Mouse (Mus musculus) liver, adult 2 months (tissue): Measurements from ENCODE around the gene Gm9936. TPM values are rescaled to one million over a fixed set of nuclear protein-coding genes. Genes with fewer than 3 reads are reported as not detected.
"Not testable (repeated sequence)": the region's sequence is repeated elsewhere in the genome, so short reads cannot be mapped to it uniquely, and the experiment has no call there.

ENCODE experiments used
- DNase-seq: peaks from one replicate; pipeline ENCODE4 v3.0.0-alpha.2; 2011; ENCODE audit warnings: low read depth, low spot score; ENCODE audit errors: extremely low read depth
- H3K27ac ChIP-seq: fragments of 200-500 bp; replicated peaks from 2 replicates; pipeline ENCODE4 v1.5.1; 2012; ENCODE audit warnings: low read depth, mild to moderate bottlenecking, control low read depth, inconsistent platforms, low read length; ENCODE audit not compliant: insufficient read depth
- H3K27me3 ChIP-seq: fragments of 200-500 bp; 2 replicates; pipeline ENCODE4 v1.6.1; 2012; ENCODE audit warnings: mild to moderate bottlenecking, moderate library complexity, low read length, inconsistent platforms; ENCODE audit not compliant: control insufficient read depth, insufficient read depth
- H3K36me3 ChIP-seq: fragments of 200-500 bp; 2 replicates; pipeline ENCODE4 v1.6.1; 2012; ENCODE audit warnings: low read length, inconsistent platforms; ENCODE audit not compliant: control insufficient read depth, insufficient read depth
- H3K4me1 ChIP-seq: fragments of 200-500 bp; 2 replicates; pipeline ENCODE4 v1.6.1; 2011; ENCODE audit warnings: low read length; ENCODE audit not compliant: control insufficient read depth, insufficient read depth
- H3K4me3 ChIP-seq: fragments of 200-500 bp; 2 replicates; pipeline ENCODE4 v1.5.1; 2011; ENCODE audit warnings: low read depth, mild to moderate bottlenecking, control low read depth, low read length, moderate library complexity; ENCODE audit not compliant: insufficient read depth
- H3K79me2 ChIP-seq: fragments of 200-500 bp; 2 replicates; pipeline ENCODE4 v1.6.1; 2012; ENCODE audit warnings: inconsistent platforms, mild to moderate bottlenecking, low read length, moderate library complexity; ENCODE audit not compliant: control insufficient read depth, insufficient read depth
- H3K9ac ChIP-seq: fragments of 200-500 bp; 2 replicates; pipeline ENCODE4 v1.6.1; 2012; ENCODE audit warnings: low read depth, mild to moderate bottlenecking, control low read depth, inconsistent platforms, low read length
- CTCF ChIP-seq: fragments of 200-500 bp; IDR thresholded peaks from 2 replicates; pipeline ENCODE4 v1.5.1; 2011; ENCODE audit warnings: low read depth, low read length, control low read depth
- POLR2A ChIP-seq: fragments of 200-500 bp; IDR thresholded peaks from 2 replicates; pipeline ENCODE4 v1.6.1; 2011; ENCODE audit warnings: low read length, control low read depth; ENCODE audit not compliant: insufficient read depth; ENCODE audit errors: extremely low read depth
- WGBS: fragments of 180-500 bp; shearing (Covaris S2); methylation state at CpG from one replicate; pipeline ENCODE4 v1.1.7; 2018; 5-methylcytosine and 5-hydroxymethylcytosine counted together
- polyA plus RNA-seq: library from polyadenylated mRNA; depleted of rRNA; stranded (reverse); fragments of >200 nt; gene quantifications from 2 replicates; pipeline ENCODE4 v1.2.3, GENCODE M21; 2012
- total RNA-seq: library from RNA; depleted of rRNA; stranded (reverse); fragments of >200 nt; gene quantifications from 2 replicates; pipeline ENCODE4 v1.2.3, GENCODE M21; 2014

Gene Gm9936
- total and polyA plus RNA-seq, 2 experiments, result not detected

GRCm38 (mm10) chr5:114851565-114852236, 6.8 kb downstream of the Gm9936 start:
- 85% methylated on average over 20 of the region's 20 CpGs for WGBS
- DNase-seq, result no peak
- H3K36me3 ChIP-seq, result no peaks in the 10 kb centered on the region

GRCm38 (mm10) chr5:114844371-114844770, 14.1 kb downstream of the Gm9936 start:
- not testable (repeated sequence) for DNase-seq, H3K4me3 ChIP-seq, H3K27me3 ChIP-seq, H3K36me3 ChIP-seq, H3K27ac ChIP-seq, H3K9ac ChIP-seq, H3K4me1 ChIP-seq, H3K79me2 ChIP-seq
- 94% methylated on average over 2 of the region's 2 CpGs for WGBS

More at GRCm38 (mm10) chr5:114851565-114852236, 6.8 kb downstream of the Gm9936 start:
- Histone ChIP-seq H3K27ac (no peak overlapping the region), H3K79me2 (no peaks in the 10 kb centered on the region), H3K4me1 (no peaks in the 10 kb centered on the region), H3K27me3 (no peaks in the 10 kb centered on the region), H3K4me3 (no peak overlapping the region), H3K9ac (no peak overlapping the region)
- TF ChIP-seq POLR2A, result no peak
- no peak for TF ChIP-seq CTCF

GRCm38 (mm10) chr5:114842674-114843073, 15.8 kb downstream of the Gm9936 start:
- H3K27ac ChIP-seq, result no peak overlapping the region
- H3K79me2 ChIP-seq, result no peaks in the 10 kb centered on the region
- TF ChIP-seq POLR2A, result no peak
- TF ChIP-seq CTCF, result no peak
- H3K27me3 ChIP-seq, result no peaks in the 10 kb centered on the region; the same call in 1 of the 2 replicates
- WGBS, result 86% methylated on average over 5 of the region's 5 CpGs
- DNase-seq, result no peak
- H3K4me3 ChIP-seq, result no peak overlapping the region
- H3K4me1 ChIP-seq, result no peaks in the 10 kb centered on the region
- H3K9ac ChIP-seq, result no peak overlapping the region
- no peaks in the 10 kb centered on the region for H3K36me3 ChIP-seq

- not testable (repeated sequence) for DNase-seq, H3K4me1 ChIP-seq, H3K27me3 ChIP-seq, H3K4me3 ChIP-seq, H3K9ac ChIP-seq, H3K79me2 ChIP-seq, H3K27ac ChIP-seq, H3K36me3 ChIP-seq
- 68% methylated on average over 3 of the region's 3 CpGs for WGBS
Measured at GRCm38 (mm10) chr5:114842155-114842554, 16.3 kb downstream of the Gm9936 start.

GRCm38 (mm10) chr5:114840481-114840880, 18.0 kb downstream of the Gm9936 start:
- not testable (repeated sequence) for H3K27me3 ChIP-seq, H3K4me1 ChIP-seq, H3K4me3 ChIP-seq, H3K27ac ChIP-seq, H3K79me2 ChIP-seq, DNase-seq, H3K36me3 ChIP-seq, H3K9ac ChIP-seq
- 22% methylated on average over 5 of the region's 5 CpGs for WGBS

- no peaks in the 10 kb centered on the region for H3K36me3 ChIP-seq
- TF ChIP-seq CTCF (no peak), POLR2A (no peak)
- no peak overlapping the region for H3K27ac ChIP-seq
- H3K79me2 ChIP-seq, result no peaks in the 10 kb centered on the region
- no peak overlapping the region for H3K4me3 ChIP-seq
- H3K4me1 ChIP-seq, result no peaks in the 10 kb centered on the region
- 67% methylated on average over 12 of the region's 12 CpGs for WGBS
- DNase-seq, result no peak
- no peak overlapping the region for H3K9ac ChIP-seq
- no peaks in the 10 kb centered on the region; the same call in 1 of the 2 replicates for H3K27me3 ChIP-seq
Measured at GRCm38 (mm10) chr5:114836886-114837285, 21.6 kb downstream of the Gm9936 start.
